Mouse (Mus musculus) brain, embryonic 14.5 days (tissue): ENCODE measurements around the gene D930007J09Rik.
A peak's percentile ranks its signal among the peaks of the same experiment; 100 is the strongest.

Experiments
- CTCF ChIP-seq: fragments of 200-500 bp; IDR thresholded peaks from 2 replicates; pipeline ENCODE4 v1.5.1; 2012; ENCODE audit warnings: inconsistent platforms, mild to moderate bottlenecking, moderate library complexity, borderline replicate concordance; ENCODE audit not compliant: insufficient read depth, insufficient read length; ENCODE audit errors: extremely low read depth
- POLR2A ChIP-seq: fragments of 200-500 bp; IDR thresholded peaks from 2 replicates; pipeline ENCODE4 v1.6.1; 2012; ENCODE audit warnings: mild to moderate bottlenecking, inconsistent platforms, borderline replicate concordance; ENCODE audit not compliant: poor library complexity, insufficient read depth, insufficient read length, severe bottlenecking; ENCODE audit errors: extremely low read depth

- TF ChIP-seq CTCF (peak; percentile 37; the same call in 1 of the 2 replicates), POLR2A (peak; percentile 77)
These were observed 892 bp downstream of the D930007J09Rik start, which contains the start of gene Wrnip1 for GRCm38 (mm10) chr13:32801693-32802221.
